Mouse (Mus musculus) spleen, adult 2 months (tissue): ENCODE data around the gene Fpgs. TPM values are rescaled to one million over a fixed set of nuclear protein-coding genes. Genes with fewer than 3 reads are reported as not detected.

Source experiments
- DNase-seq, 2 experiments: peaks; one replicate each; pipeline versions ENCODE4 v3.0.0 to v3.0.0-alpha.2; 2012 to 2021; ENCODE audit warnings: low spot score in 2 of 2, low read depth in 1 of 2
- H3K27ac ChIP-seq: fragments of 200-500 bp; 2 replicates; pipeline ENCODE4 v1.5.1; 2012; ENCODE audit warnings: low read length, inconsistent platforms; ENCODE audit not compliant: insufficient read depth
- H3K27me3 ChIP-seq: fragments of 200-500 bp; 2 replicates; pipeline ENCODE4 v1.6.1; 2012; ENCODE audit warnings: mild to moderate bottlenecking, moderate library complexity, low read length, inconsistent platforms; ENCODE audit not compliant: control insufficient read depth, insufficient read depth
- H3K36me3 ChIP-seq: fragments of 200-500 bp; 2 replicates; pipeline ENCODE4 v1.6.1; 2012; ENCODE audit warnings: mild to moderate bottlenecking, low read length, inconsistent platforms; ENCODE audit not compliant: control insufficient read depth, insufficient read depth
- H3K4me1 ChIP-seq: fragments of 200-500 bp; 2 replicates; pipeline ENCODE4 v1.6.1; 2011; ENCODE audit warnings: inconsistent platforms; ENCODE audit not compliant: control insufficient read depth, insufficient read depth, insufficient read length
- H3K4me3 ChIP-seq: fragments of 200-500 bp; 2 replicates; pipeline ENCODE4 v1.5.1; 2011; ENCODE audit warnings: mild to moderate bottlenecking, inconsistent platforms; ENCODE audit not compliant: insufficient read depth, insufficient read length; ENCODE audit errors: extremely low read depth
- CTCF ChIP-seq: fragments of 200-500 bp; IDR thresholded peaks from 2 replicates; pipeline ENCODE4 v1.5.1; 2011; ENCODE audit warnings: mild to moderate bottlenecking, inconsistent platforms; ENCODE audit not compliant: insufficient read depth, insufficient read length, insufficient replicate concordance; ENCODE audit errors: extremely low read depth
- POLR2A ChIP-seq: fragments of 200-500 bp; IDR thresholded peaks from 2 replicates; pipeline ENCODE4 v1.6.1; 2011; ENCODE audit warnings: low read depth, low read length, inconsistent platforms
- WGBS: fragments of 180-500 bp; shearing (Covaris S2); methylation state at CpG from one replicate; pipeline ENCODE4 v1.1.7; 2018; 5-methylcytosine and 5-hydroxymethylcytosine counted together
- polyA plus RNA-seq: library from polyadenylated mRNA; depleted of rRNA; stranded (reverse); fragments of >200 nt; gene quantifications from 2 replicates; pipeline ENCODE4 v1.2.3, GENCODE M21; 2012

Gene Fpgs
- polyA plus RNA-seq, 1 experiment, result 34.5 TPM

- Histone ChIP-seq H3K4me1 (no peaks in the 10 kb centered on the region; the same call in 1 of the 2 replicates), H3K27me3 (no peaks in the 10 kb centered on the region), H3K4me3 (no peak overlapping the region), H3K36me3 (peaks cover 11% of the 10 kb centered on the region), H3K27ac (no peak overlapping the region)
- TF ChIP-seq POLR2A (no peak), CTCF (no peak)
- WGBS, result 93% methylated on average over 14 of the region's 14 CpGs
- no peak for DNase-seq
These were observed 21.1 kb downstream of the Fpgs start for GRCm38 (mm10) chr2:32682721-32683417.

DNA sequence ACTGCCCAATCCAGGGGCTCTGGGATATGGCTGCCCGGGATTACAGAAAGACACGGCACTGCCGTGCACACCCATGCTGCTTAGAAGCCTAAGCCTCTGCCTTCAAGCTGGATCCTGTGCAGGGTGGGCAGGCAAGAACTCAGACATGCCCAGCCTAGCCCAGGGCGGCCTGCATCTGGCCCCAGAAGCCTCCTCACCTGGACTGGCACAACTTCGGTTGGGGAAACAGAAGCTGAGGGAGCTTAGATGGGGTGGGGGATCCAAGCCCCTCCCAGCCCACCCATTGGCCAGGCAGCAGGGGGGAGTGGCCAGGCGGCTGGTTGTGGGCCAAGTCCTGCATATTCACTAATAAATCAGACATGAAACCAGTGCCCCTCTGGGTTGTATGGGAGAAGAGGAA, 22.2 kb downstream of the Fpgs start:
- Histone ChIP-seq H3K27me3 (no peaks in the 10 kb centered on the region), H3K36me3 (peaks cover 8% of the 10 kb centered on the region), H3K4me1 (no peaks in the 10 kb centered on the region; the same call in 1 of the 2 replicates), H3K27ac (no peak overlapping the region), H3K4me3 (no peak overlapping the region)
- TF ChIP-seq POLR2A (no peak), CTCF (no peak)
- 77% methylated on average over 6 of the region's 6 CpGs for WGBS
- DNase-seq, result no peak

- 83% methylated on average over 19 of the region's 19 CpGs for WGBS
These were observed 22.8 kb downstream of the Fpgs start for GRCm38 (mm10) chr2:32680961-32681650.

GRCm38 (mm10) chr2:32680051-32680451, 23.9 kb downstream of the Fpgs start:
- WGBS, result 76% methylated on average over 7 of the region's 7 CpGs
- H3K4me3 ChIP-seq, result no peak overlapping the region
- peaks cover 5% of the 10 kb centered on the region for H3K36me3 ChIP-seq
- no peaks in the 10 kb centered on the region for H3K27me3 ChIP-seq
- no peak for DNase-seq
- no peaks in the 10 kb centered on the region for H3K4me1 ChIP-seq
- TF ChIP-seq CTCF (no peak), POLR2A (no peak)
- H3K27ac ChIP-seq, result no peak overlapping the region

More at GRCm38 (mm10) chr2:32680961-32681650, 22.8 kb downstream of the Fpgs start:
- H3K27ac ChIP-seq, result no peak overlapping the region
- DNase-seq, result no peak
- no peaks in the 10 kb centered on the region for H3K4me1 ChIP-seq
- H3K36me3 ChIP-seq, result peaks cover 6% of the 10 kb centered on the region
- TF ChIP-seq POLR2A (no peak), CTCF (no peak)
- no peaks in the 10 kb centered on the region for H3K27me3 ChIP-seq
- H3K4me3 ChIP-seq, result no peak overlapping the region

GRCm38 (mm10) chr2:32677683-32678082, 26.3 kb downstream of the Fpgs start:
- Histone ChIP-seq H3K36me3 (0 out of 2 replicates have a peak, but pooled peaks cover 1% of the 10 kb centered on the region), H3K4me3 (no peak overlapping the region), H3K4me1 (no peaks in the 10 kb centered on the region), H3K27ac (no peak overlapping the region), H3K27me3 (no peaks in the 10 kb centered on the region)
- no peak for DNase-seq
- TF ChIP-seq POLR2A (no peak), CTCF (no peak)
- WGBS, result 93% methylated on average over 7 of the region's 7 CpGs

- no peak for DNase-seq
- Histone ChIP-seq H3K4me3 (no peak overlapping the region), H3K27me3 (no peaks in the 10 kb centered on the region), H3K36me3 (0 out of 2 replicates have a peak, but pooled peaks cover 1% of the 10 kb centered on the region), H3K27ac (no peak overlapping the region), H3K4me1 (no peaks in the 10 kb centered on the region)
- 94% methylated on average over 3 of the region's 3 CpGs for WGBS
- no peak for TF ChIP-seq CTCF
These were observed 27.1 kb downstream of the Fpgs start for GRCm38 (mm10) chr2:32676821-32677220.
